In the genomic region with DNA sequence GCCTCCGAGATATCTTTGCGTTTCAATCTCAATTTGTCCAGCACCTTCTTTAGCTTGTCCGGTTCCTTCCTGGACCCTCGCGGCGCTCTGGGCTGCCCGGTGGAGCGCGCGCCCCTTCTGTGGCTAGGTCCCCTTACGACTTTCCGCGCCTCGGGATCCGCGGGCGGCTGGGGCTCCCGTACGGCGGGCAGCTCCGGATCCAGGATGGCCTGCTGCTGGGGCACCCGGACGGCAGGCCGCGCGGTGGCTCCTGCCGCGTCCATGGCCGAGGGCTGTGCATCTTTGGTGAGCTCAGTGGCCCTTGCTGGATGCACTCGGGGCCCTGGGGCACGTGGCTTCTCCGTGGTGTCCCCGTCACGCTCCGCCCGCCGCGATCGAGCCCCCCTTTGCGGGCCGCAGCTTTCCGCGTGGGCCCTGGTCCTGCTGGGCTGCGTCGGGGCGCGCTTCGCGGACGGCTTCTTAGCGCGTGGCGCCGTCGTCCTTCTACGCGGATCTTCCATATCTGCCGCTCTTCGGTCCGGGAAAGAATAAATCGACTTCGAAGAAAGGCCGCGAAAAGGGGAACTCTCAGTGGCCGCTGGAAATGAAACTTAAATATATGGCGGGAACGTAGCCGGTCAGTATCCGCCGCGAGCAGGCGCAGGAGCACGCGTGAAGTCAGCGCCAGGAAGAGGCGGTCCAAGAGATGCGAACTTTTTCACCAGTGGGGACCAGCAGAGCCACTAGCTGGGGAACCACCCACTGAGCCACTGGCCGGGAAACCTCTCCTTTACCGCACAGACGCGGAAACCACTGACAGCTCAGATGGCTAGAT, we compare ENCODE assay signal across 8 mouse cellular contexts. TPM values are rescaled to one million over a fixed set of nuclear protein-coding genes. Genes with fewer than 3 reads are reported as not detected.
DNase-seq lines count a peak whose midpoint lies in the region; ATAC-seq lines count a peak whose summit lies in the region.

TSS of gene Cgas (minus strand) at position 659 of the 814 bp plus-strand sequence.

- H3K4me1 ChIP-seq in forebrain, embryonic 11.5 days (replicated peaks; ENCODE audit: control insufficient read depth, insufficient read depth, low read length), result peaks cover 6% of the 10 kb centered on the region

- peaks cover 51% of the 10 kb centered on the region for H3K27me3 ChIP-seq in forebrain, embryonic 11.5 days (ENCODE audit: control insufficient read depth, insufficient read depth, low read length)

- DNase-seq in A20 (ENCODE audit: low read depth, low spot score), result peak; percentile 45
- DNase-seq in adrenal gland, adult (ENCODE audit: inconsistent age in 2 of 2, low spot score in 1 of 2), result peak; percentile 62 to 81
- peak; percentile 72 for DNase-seq in forebrain, embryonic 11.5 days (ENCODE audit: low spot score)
- peak; percentile 72 to 78 for DNase-seq in heart, postnatal 10 days
- DNase-seq in kidney, postnatal 36 days, result peak; percentile 72 to 76
- DNase-seq in lung, postnatal 10 days, result peak; percentile 77
- peak; percentile 29 for DNase-seq in ovary, adult 18-20 months (ENCODE audit: low spot score)
- DNase-seq in thymus, postnatal 36 days, result peak; percentile 34 to 53

- peak within 1 kb of the TSS; percentile 57 for H3K4me2 ChIP-seq in forebrain, embryonic 11.5 days (ENCODE audit: low read depth, low read length, severe bottlenecking)

- peak; percentile 37 for ATAC-seq in forebrain, embryonic 11.5 days (replicated peaks; ENCODE audit: low FRiP score)

- H3K9ac ChIP-seq in forebrain, embryonic 11.5 days (ENCODE audit: low read length), result peak within 1 kb of the TSS; percentile 37

- H3K27ac ChIP-seq in forebrain, embryonic 11.5 days (ENCODE audit: low read depth, low read length), result no peak within 1 kb of the TSS

- peak within 1 kb of the TSS; percentile 32 for H3K4me3 ChIP-seq in forebrain, embryonic 11.5 days (ENCODE audit: low read depth, low read length)

- WGBS in forebrain, embryonic 11.5 days, result 1% methylated on average over 79 of the region's 81 CpGs

- no peaks in the 10 kb centered on the region for H3K36me3 ChIP-seq in forebrain, embryonic 11.5 days (ENCODE audit: control insufficient read depth, insufficient read depth, low read length)

- intact Hi-C loops in heart, postnatal 10 days (cut with DNase I), result no loop called here

- H3K9me3 ChIP-seq in forebrain, embryonic 11.5 days (ENCODE audit: control insufficient read depth, low read length), result no peaks in the 10 kb centered on the region

RNA-seq across cellular contexts. Expression of gene Cgas, which starts in this region (rescaled TPM):
- polyA plus RNA-seq in forebrain, embryonic 11.5 days (2014; fragmentation: Nextera tagmentation; extraction: Ambion mirVana), result 0.39 and 0.44 TPM in 2 replicates
- 1 to 10 TPM in 1 of 2 experiments, under 1 TPM in 1; 0.96 to 1.1 TPM for total RNA-seq in heart, postnatal 10 days (2021)

Comparison
In these comparisons a context has a peak if more than half of its experiments do, and no peak if none do; other contexts are left out.
1. Peak in DNase-seq, ATAC-seq, H3K4me3 ChIP-seq, H3K9ac ChIP-seq and H3K4me2 ChIP-seq in forebrain, embryonic 11.5 days; RNA of the gene not detected or under 1 TPM.